Mouse (Mus musculus): ENCODE measurements around the gene BC049715.
"Not testable (repeated sequence)": the region's sequence is repeated elsewhere in the genome, so short reads cannot be mapped to it uniquely, and the experiment has no call there.

The BC049715 gene

GRCm38 (mm10) chr6:136827516-136827880 is at the start of gene BC049715:
Gene BC049715, plus strand, starts transcription at chr6:136827626.
- no peak for DNase-seq

GRCm38 (mm10) chr6:136781377-136781986 is 45.9 kb upstream of the BC049715 start, which contains the start of gene Gucy2c:
Gene Gucy2c, minus strand, starts transcription at chr6:136781765.
- DNase-seq: no peak

- DNase-seq: no peak
Measured at GRCm38 (mm10) chr6:136782146-136782545, 45.3 kb upstream of the BC049715 start.

- DNase-seq: no peak
Measured at GRCm38 (mm10) chr6:136782761-136783160, 44.7 kb upstream of the BC049715 start.

DNA sequence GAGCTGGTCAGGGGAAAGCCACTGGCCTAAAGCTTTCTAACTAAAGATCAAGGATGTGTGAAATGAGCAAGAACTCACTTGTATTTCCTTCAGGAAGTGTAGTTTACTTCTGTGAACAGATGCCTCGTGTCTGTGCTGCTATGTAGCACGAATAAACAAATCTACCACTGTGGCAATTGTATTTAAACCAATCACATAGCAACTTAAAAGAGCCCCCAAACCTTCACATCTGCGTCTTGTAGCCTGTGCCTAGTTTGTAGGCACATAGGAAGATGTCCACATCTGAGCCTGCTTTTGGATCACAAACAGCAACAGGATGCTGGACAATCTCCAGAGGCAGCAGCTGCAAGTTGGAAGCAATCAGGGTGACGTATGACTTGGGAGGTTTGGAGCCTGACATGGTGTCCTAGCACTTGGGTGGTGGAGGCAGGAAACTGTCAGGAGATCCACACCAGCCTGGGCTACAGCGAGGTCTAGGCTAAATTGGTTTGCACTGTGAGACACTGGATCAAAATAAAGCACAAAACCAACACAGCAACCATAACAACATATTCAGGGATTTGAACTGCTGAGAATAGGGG is 37.9 kb upstream of the BC049715 start:
- DNase-seq: no peak

- DNase-seq: no peak
Measured at GRCm38 (mm10) chr6:136792884-136793758, 34.3 kb upstream of the BC049715 start.

GRCm38 (mm10) chr6:136793831-136794525 is 33.4 kb upstream of the BC049715 start:
- no peak for DNase-seq

DNA sequence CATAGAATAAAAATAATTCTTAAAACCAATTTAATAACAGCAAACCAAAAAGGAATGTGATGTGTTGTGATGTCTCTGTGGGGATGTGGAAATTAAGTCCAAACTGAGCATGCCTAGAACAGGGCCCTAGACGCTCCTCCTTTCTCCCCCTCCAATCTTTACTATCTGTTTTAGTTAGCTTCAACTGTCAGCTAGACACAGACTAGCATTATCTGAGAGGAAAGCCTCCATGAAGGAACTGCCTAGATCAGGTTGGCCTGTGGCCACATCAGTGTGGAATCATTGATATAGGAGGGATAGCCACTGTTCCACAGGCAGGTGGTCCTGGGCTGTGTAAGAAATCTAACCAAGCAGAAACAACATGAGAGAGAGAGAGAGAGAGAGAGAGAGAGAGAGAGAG is 32.3 kb upstream of the BC049715 start:
- DNase-seq: no peak

DNA sequence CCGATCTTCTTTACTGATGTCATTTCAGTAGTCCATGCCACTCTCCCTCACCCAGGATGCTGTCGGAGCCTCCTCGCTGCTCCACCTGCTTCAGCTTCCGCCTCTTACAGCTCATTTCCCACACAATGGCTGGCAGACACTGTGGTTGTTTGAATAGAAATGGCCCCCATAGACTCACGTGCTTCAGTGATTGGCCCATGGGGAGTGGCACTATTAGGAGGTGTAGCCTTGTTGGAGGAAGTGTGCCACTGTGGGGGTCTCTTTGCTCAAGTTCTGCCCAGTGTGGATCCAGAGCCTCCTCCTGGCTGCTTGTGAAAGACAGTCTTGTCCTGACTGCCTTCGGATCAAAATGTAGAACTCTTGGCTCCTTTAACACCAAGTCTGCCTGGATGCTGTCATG is 31.6 kb upstream of the BC049715 start:
- DNase-seq: no peak

GRCm38 (mm10) chr6:136797874-136798693 is 29.3 kb upstream of the BC049715 start:
- DNase-seq: not testable (repeated sequence)

- DNase-seq: no peak
Measured at GRCm38 (mm10) chr6:136800710-136801109, 26.7 kb upstream of the BC049715 start.

DNA sequence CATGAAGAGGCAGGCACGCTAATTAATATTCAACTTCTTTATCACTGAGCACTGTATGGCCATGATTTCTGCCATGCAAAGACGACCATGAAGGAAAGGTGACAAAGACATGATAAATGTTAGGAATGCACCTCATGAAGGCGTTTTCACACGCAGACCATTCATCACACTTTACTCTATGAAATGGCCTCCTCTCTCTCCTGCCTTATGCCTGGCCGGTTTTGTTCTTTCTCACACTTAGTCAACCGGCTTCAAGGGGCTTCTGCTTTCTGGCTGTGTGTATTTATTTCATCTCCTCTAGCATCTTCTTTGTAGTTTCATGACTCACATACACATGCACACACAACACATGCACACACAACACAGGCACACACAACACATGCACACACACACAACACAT is 26.2 kb upstream of the BC049715 start:
- DNase-seq: no peak

GRCm38 (mm10) chr6:136803093-136803738 is 24.2 kb upstream of the BC049715 start:
- no peak for DNase-seq

- DNase-seq: peak; percentile 92 to 97
Measured at GRCm38 (mm10) chr6:136803739-136804633, 23.4 kb upstream of the BC049715 start, which contains the start of gene Hist4h4. Gene Hist4h4, minus strand, starts transcription at chr6:136804415.

- DNase-seq: no peak
Measured at GRCm38 (mm10) chr6:136804705-136805408, 22.6 kb upstream of the BC049715 start.

DNA sequence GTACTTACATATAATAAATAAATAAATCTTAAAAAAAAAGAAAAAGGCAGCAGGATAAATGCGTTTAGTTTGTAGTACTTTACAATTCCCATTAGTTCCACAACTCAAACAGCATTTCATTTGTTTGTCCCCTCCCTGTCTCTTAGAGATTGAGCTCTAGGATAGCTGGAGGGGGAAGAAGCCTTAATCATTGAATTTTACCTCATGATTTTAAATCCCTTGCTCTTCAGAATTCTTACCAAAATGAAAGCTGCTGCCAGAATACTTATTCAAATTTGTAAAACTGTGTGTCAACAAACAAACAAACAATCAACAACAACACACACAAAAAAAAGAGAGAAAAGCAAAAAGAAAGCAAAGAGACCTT is 22.0 kb upstream of the BC049715 start:
- no peak for DNase-seq

DNA sequence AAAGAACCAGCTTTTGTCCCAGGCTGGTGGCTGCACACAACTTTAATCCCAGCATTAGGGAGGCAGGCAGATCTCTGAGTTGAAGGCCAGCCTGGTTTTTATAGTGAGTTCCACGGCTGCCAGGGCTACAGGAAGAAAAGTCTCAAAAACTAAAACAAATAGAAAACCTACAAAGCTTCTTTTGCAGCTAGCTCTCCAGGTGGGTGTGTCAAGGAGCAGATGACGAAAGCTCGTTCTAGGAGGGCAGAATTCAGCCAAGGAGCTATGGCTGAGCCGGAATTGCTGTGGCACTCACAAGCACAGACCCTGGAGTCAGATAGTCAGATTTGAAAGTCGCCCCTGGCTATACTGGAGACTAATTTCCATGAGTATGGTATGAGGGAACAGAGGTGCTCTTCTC is 20.6 kb upstream of the BC049715 start:
- no peak for DNase-seq

GRCm38 (mm10) chr6:136807395-136808013 is 19.9 kb upstream of the BC049715 start:
- DNase-seq: no peak

DNA sequence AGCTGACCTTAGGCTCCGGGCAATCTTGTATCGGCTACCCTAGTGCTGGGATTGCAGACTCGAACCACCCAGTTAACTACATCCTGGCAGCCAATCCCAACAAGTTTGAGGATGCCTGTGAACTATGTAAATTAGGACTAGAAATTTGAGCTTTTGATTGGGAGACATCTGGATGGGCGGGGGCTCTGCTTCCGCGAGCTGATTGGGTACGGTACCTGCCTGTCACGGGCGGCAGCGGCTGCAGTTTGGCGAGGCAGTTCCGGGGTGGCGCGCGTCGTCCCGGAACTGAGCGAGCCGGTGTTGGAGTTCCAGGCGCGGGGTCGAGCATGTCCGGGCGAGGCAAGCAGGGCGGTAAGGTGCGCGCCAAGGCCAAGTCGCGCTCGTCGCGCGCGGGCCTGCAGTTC is 19.4 kb upstream of the BC049715 start, which contains the start of gene H2afj:
H2afj (plus strand) TSS at position 231 of the 404 bp plus-strand sequence.
- DNase-seq: peak; percentile 97 to 98
